In genomic region chr1:27616250-27616649, GRCm38 (mm10) we compare ENCODE assay signal across 17 mouse cellular contexts.
"Had no signal": no experiment of that assay in that cellular context is flagged by ENCODE, and none has a peak within 500 bp of the region (broad histone marks: within the 10 kb centered on the region; RNA-seq: fewer than 3 reads in every experiment).

No protein-coding gene starts in this region.

- ATAC-seq: liver, postnatal 0 days; lung, postnatal 0 days; midbrain, embryonic 13.5 days; midbrain, embryonic 15.5 days had no signal

- H3K4me1 ChIP-seq: lung, embryonic 15.5 days; megakaryocyte, embryonic 14.5 days; midbrain, embryonic 13.5 days; midbrain, embryonic 15.5 days; neural tube, embryonic 12.5 days; stomach, embryonic 15.5 days had no signal

- H3K27ac ChIP-seq: lung, embryonic 15.5 days; macrophage; midbrain, embryonic 13.5 days; midbrain, embryonic 15.5 days; neural tube, embryonic 12.5 days; stomach, embryonic 15.5 days; stomach, postnatal 0 days had no signal

- H3K4me3 ChIP-seq: lung, embryonic 15.5 days; megakaryocyte, embryonic 14.5 days; midbrain, embryonic 13.5 days; midbrain, embryonic 15.5 days; neural tube, embryonic 12.5 days; stomach, embryonic 15.5 days had no signal

- H3K9me3 ChIP-seq: lung, embryonic 15.5 days; megakaryocyte, embryonic 14.5 days; midbrain, embryonic 13.5 days; midbrain, embryonic 15.5 days; neural tube, embryonic 12.5 days; stomach, embryonic 15.5 days had no signal

- H3K4me2 ChIP-seq: lung, embryonic 15.5 days; midbrain, embryonic 11.5 days; midbrain, embryonic 13.5 days; midbrain, embryonic 15.5 days; neural tube, embryonic 12.5 days; stomach, embryonic 15.5 days had no signal

- H3K36me3 ChIP-seq: lung, embryonic 15.5 days; midbrain, embryonic 13.5 days; midbrain, embryonic 15.5 days; neural tube, embryonic 12.5 days; stomach, embryonic 15.5 days had no signal

- H3K27me3 ChIP-seq: lung, embryonic 15.5 days; megakaryocyte, embryonic 14.5 days; midbrain, embryonic 13.5 days; midbrain, embryonic 15.5 days; neural tube, embryonic 12.5 days; stomach, embryonic 15.5 days had no signal

- H3K9ac ChIP-seq: liver, postnatal 0 days; lung, embryonic 15.5 days; midbrain, embryonic 13.5 days; midbrain, embryonic 15.5 days; neural tube, embryonic 12.5 days; stomach, embryonic 15.5 days had no signal

- DNase-seq: liver, postnatal 0 days; lung, postnatal 14 days; lung, postnatal 36 days; right cerebral cortex, postnatal 14 days; thymus, adult 2 months; thymus, postnatal 25 days; thymus, postnatal 4 days had no signal
